ENCODE assay signal across 8 mouse cellular contexts in genomic region chr2:3727225-3727930, GRCm38 (mm10).
DNase-seq lines count a peak whose midpoint lies in the region; ATAC-seq and TF ChIP-seq lines count a peak whose summit lies in the region.

No protein-coding gene starts in this region.

- no peak for TF ChIP-seq CTCF in kidney, adult 2 months (conservative IDR thresholded peaks at IDR 0.05; ENCODE audit: insufficient read depth, insufficient read length, low read depth, low read length)
- TF ChIP-seq CTCF in cortical plate, adult 2 months (IDR thresholded peaks at IDR 0.05; ENCODE audit: extremely low read depth, insufficient read depth, low read length) = no peak

- no peak for TF ChIP-seq POLR2A in kidney, adult 2 months (IDR thresholded peaks at IDR 0.05; ENCODE audit: low read depth, low read length)
- no peak for TF ChIP-seq POLR2A in cortical plate, adult 2 months (IDR thresholded peaks at IDR 0.05; ENCODE audit: extremely low read depth, insufficient read depth, low read length)

- no peak for DNase-seq in kidney, adult 2 months
- DNase-seq in kidney, postnatal 10 days = no peak
- DNase-seq in urinary bladder, adult 18-20 months (ENCODE audit: low spot score in 2 of 2) = no peak
- no peak for DNase-seq in gastrocnemius, adult 18-20 months (ENCODE audit: low spot score)
- DNase-seq in midbrain, embryonic 14.5 days = no peak

- peak; percentile 37 for ATAC-seq in CD4-positive, CD25-positive, alpha-beta regulatory T cell, adult 4 months
- no peak for ATAC-seq in midbrain, embryonic 14.5 days (ENCODE audit: low FRiP score, low TSS enrichment)

- peaks cover 53% of the 10 kb centered on the region for H3K4me1 ChIP-seq in kidney, adult 2 months (ENCODE audit: control insufficient read depth, insufficient read depth, low read length)
- H3K4me1 ChIP-seq in cortical plate, adult 2 months (ENCODE audit: control insufficient read depth, insufficient read depth, low read length) = peaks cover 2% of the 10 kb centered on the region; the same call in 1 of the 2 replicates
- H3K4me1 ChIP-seq in megakaryocyte, embryonic 14.5 days = peaks cover 86% of the 10 kb centered on the region
- no peaks in the 10 kb centered on the region for H3K4me1 ChIP-seq in midbrain, embryonic 14.5 days (ENCODE audit: control insufficient read depth, insufficient read depth, low read length)

- peak overlapping the region; percentile 85 for H3K27ac ChIP-seq in kidney, adult 2 months (ENCODE audit: insufficient read depth, low read depth, low read length)
- peak overlapping the region; percentile 53; the same call in 1 of the 2 replicates for H3K27ac ChIP-seq in cortical plate, adult 2 months (ENCODE audit: insufficient read depth, low read length)
- H3K27ac ChIP-seq in midbrain, embryonic 14.5 days (replicated peaks; ENCODE audit: low read depth, low read length) = no peak overlapping the region

- 50% methylated on average over 5 of the region's 5 CpGs for WGBS in kidney, adult 2 months
- WGBS in midbrain, embryonic 14.5 days = 89% methylated on average over 5 of the region's 5 CpGs

- no peak overlapping the region for H3K9ac ChIP-seq in midbrain, embryonic 14.5 days (replicated peaks; ENCODE audit: low read length)

- H3K4me3 ChIP-seq in kidney, adult 2 months (ENCODE audit: insufficient read depth, low read depth, low read length) = no peak overlapping the region
- H3K4me3 ChIP-seq in cortical plate, adult 2 months (ENCODE audit: insufficient read depth, low read length) = no peak overlapping the region
- peak overlapping the region; percentile 87 for H3K4me3 ChIP-seq in megakaryocyte, embryonic 14.5 days (replicated peaks)
- H3K4me3 ChIP-seq in midbrain, embryonic 14.5 days (replicated peaks; ENCODE audit: low read depth, low read length) = no peak overlapping the region

- H3K27me3 ChIP-seq in kidney, adult 2 months (replicated peaks; ENCODE audit: control insufficient read depth, insufficient read depth, low read length) = no peaks in the 10 kb centered on the region
- H3K27me3 ChIP-seq in megakaryocyte, embryonic 14.5 days (replicated peaks) = no peaks in the 10 kb centered on the region
- H3K27me3 ChIP-seq in midbrain, embryonic 14.5 days (ENCODE audit: control insufficient read depth, insufficient read depth, low read length) = no peaks in the 10 kb centered on the region

- no peaks in the 10 kb centered on the region for H3K36me3 ChIP-seq in kidney, adult 2 months (ENCODE audit: control insufficient read depth, insufficient read depth, low read length)
- peaks cover 17% of the 10 kb centered on the region for H3K36me3 ChIP-seq in megakaryocyte, embryonic 14.5 days (replicated peaks; ENCODE audit: low read length)
- H3K36me3 ChIP-seq in midbrain, embryonic 14.5 days (ENCODE audit: control insufficient read depth, insufficient read depth, low read length) = no peaks in the 10 kb centered on the region

- no peaks in the 10 kb centered on the region for H3K9me3 ChIP-seq in megakaryocyte, embryonic 14.5 days
- no peaks in the 10 kb centered on the region for H3K9me3 ChIP-seq in midbrain, embryonic 14.5 days (ENCODE audit: control insufficient read depth, low read length)

- H3K4me2 ChIP-seq in midbrain, embryonic 14.5 days (ENCODE audit: low read length) = no peak overlapping the region
